Mouse (Mus musculus): Measurements from ENCODE around the gene Sik2. TPM values are rescaled to one million over a fixed set of nuclear protein-coding genes. Genes with fewer than 3 reads are reported as not detected.

Gene Sik2
- polyA plus RNA-seq, 1 experiment from 2014 or later: 15.7 TPM

DNA sequence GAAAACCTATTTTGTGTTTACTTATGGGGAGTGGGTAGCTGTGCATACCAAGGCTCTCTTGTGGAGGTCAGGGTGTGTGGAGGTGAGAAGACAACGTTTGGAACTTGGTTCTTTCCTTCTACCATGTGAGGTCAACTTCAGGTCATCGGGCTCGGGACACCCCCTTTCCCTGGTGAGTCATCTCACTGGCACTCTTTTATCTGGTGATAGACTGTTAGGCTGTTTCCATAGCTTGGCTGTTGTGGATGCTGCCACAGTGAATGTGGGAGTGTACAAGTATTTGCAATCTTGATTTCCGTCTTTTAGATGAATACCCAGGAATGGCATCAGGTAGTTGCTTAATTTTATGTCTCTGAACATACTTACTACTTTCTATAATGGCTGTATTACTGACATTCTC lies 6.9 kb upstream of the Sik2 start:
- H3K27ac ChIP-seq (ENCODE audit: low read depth): no peak overlapping the region
- H3K4me1 ChIP-seq (ENCODE audit: insufficient read depth): no peaks in the 10 kb centered on the region
- H3K9me3 ChIP-seq (ENCODE audit: low read depth, low read length): no peaks in the 10 kb centered on the region
- TF ChIP-seq CTCF (IDR thresholded peaks at IDR 0.05; ENCODE audit: low read depth): no peak
- DNase-seq (no peak), ATAC-seq (ENCODE audit: insufficient read depth) (no peak)
- H3K9ac ChIP-seq: no peak overlapping the region
- no peak overlapping the region for H3K4me3 ChIP-seq (ENCODE audit: low read depth, low read length)
- no peaks in the 10 kb centered on the region for H3K27me3 ChIP-seq (ENCODE audit: insufficient read depth, low read length)
- no peak overlapping the region for H3K4me2 ChIP-seq
- 27% methylated on average over 4 of the region's 4 CpGs for WGBS
- H3K36me3 ChIP-seq (ENCODE audit: insufficient read depth): no peaks in the 10 kb centered on the region

GRCm38 (mm10) chr9:51013644-51014043 lies 4.8 kb upstream of the Sik2 start:
- no peak for TF ChIP-seq CTCF (IDR thresholded peaks at IDR 0.05; ENCODE audit: low read depth)

DNA sequence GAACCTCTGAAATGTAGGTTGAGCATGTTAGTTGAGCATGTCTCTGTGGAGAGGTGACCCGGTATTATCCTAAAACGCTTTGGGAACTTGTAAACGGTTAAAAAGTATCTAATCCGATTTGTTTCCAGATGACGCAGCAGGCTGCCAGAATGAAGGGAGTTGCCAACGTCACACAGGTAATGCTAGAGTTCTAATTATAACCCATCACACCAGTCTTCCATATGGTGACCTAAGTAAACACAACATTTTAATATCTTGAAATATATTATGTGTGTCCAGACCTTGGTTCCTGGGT lies 730 bp upstream of the Sik2 start:
- Histone ChIP-seq H3K9ac (peak overlapping the region; percentile 38), H3K36me3 (ENCODE audit: insufficient read depth) (no peaks in the 10 kb centered on the region), H3K4me3 (ENCODE audit: low read depth, low read length) (peak overlapping the region; percentile 89), H3K9me3 (ENCODE audit: low read depth, low read length) (no peaks in the 10 kb centered on the region), H3K27ac (ENCODE audit: low read depth) (no peak overlapping the region), H3K4me1 (ENCODE audit: insufficient read depth) (0 out of 2 replicates have a peak, but pooled peaks cover 4% of the 10 kb centered on the region), H3K4me2 (peak overlapping the region; percentile 73), H3K27me3 (ENCODE audit: insufficient read depth, low read length) (no peaks in the 10 kb centered on the region)
- ATAC-seq (ENCODE audit: insufficient read depth) (no peak), DNase-seq (no peak)
- TF ChIP-seq CTCF (IDR thresholded peaks at IDR 0.05; ENCODE audit: low read depth): no peak
- under 1% methylated on average over 6 of the region's 6 CpGs for WGBS

More at GRCm38 (mm10) chr9:51013644-51014043, 4.8 kb upstream of the Sik2 start:
- Histone ChIP-seq H3K4me1 (ENCODE audit: insufficient read depth) (no peaks in the 10 kb centered on the region), H3K27ac (ENCODE audit: low read depth) (no peak overlapping the region), H3K27me3 (ENCODE audit: insufficient read depth, low read length) (no peaks in the 10 kb centered on the region), H3K4me3 (ENCODE audit: low read depth, low read length) (no peak overlapping the region), H3K4me2 (no peak overlapping the region), H3K36me3 (ENCODE audit: insufficient read depth) (no peaks in the 10 kb centered on the region), H3K9me3 (ENCODE audit: low read depth, low read length) (no peaks in the 10 kb centered on the region), H3K9ac (no peak overlapping the region)
- ATAC-seq (ENCODE audit: insufficient read depth) (no peak), DNase-seq (no peak)
- 82% methylated on average over 1 of the region's 1 CpGs for WGBS

- Histone ChIP-seq H3K27me3 (ENCODE audit: insufficient read depth, low read length) (no peaks in the 10 kb centered on the region), H3K4me1 (ENCODE audit: insufficient read depth) (0 out of 2 replicates have a peak, but pooled peaks cover 4% of the 10 kb centered on the region), H3K4me3 (ENCODE audit: low read depth, low read length) (peak overlapping the region; percentile 89), H3K27ac (ENCODE audit: low read depth) (peak overlapping the region; percentile 90), H3K36me3 (ENCODE audit: insufficient read depth) (no peaks in the 10 kb centered on the region), H3K9me3 (ENCODE audit: low read depth, low read length) (no peaks in the 10 kb centered on the region), H3K9ac (peak overlapping the region; percentile 84), H3K4me2 (peak overlapping the region; percentile 88)
- DNase-seq (peak; percentile 57), ATAC-seq (ENCODE audit: insufficient read depth) (peak; percentile 59)
- no peak for TF ChIP-seq CTCF (IDR thresholded peaks at IDR 0.05; ENCODE audit: low read depth)
- under 1% methylated on average over 56 of the region's 65 CpGs for WGBS
Measured at GRCm38 (mm10) chr9:51008068-51008840, 619 bp downstream of the Sik2 start.

DNA sequence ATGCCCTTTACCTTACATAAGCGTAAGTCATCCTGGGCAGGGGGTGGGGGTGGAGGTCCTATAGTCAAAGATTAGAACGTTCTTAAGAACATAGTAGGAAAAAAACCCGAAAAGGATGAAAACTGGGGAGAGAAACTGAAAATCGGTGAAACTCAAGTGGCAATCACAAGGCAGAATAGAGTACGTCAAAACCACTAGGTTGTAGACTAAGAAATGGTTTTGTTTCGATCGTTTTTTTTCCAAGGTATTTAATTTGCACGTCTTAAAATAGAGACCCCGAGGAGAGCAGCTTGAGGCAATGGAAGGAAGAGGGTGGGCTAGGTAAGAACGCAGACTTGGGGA lies 1.2 kb downstream of the Sik2 start:
- H3K27ac ChIP-seq (ENCODE audit: low read depth): no peak overlapping the region
- H3K4me1 ChIP-seq (ENCODE audit: insufficient read depth): 0 out of 2 replicates have a peak, but pooled peaks cover 4% of the 10 kb centered on the region
- H3K4me3 ChIP-seq (ENCODE audit: low read depth, low read length): peak overlapping the region; percentile 89
- ATAC-seq (ENCODE audit: insufficient read depth): no peak
- H3K9ac ChIP-seq: peak overlapping the region; percentile 84
- no peak for DNase-seq
- H3K36me3 ChIP-seq (ENCODE audit: insufficient read depth): no peaks in the 10 kb centered on the region
- peak overlapping the region; percentile 88 for H3K4me2 ChIP-seq
- H3K9me3 ChIP-seq (ENCODE audit: low read depth, low read length): no peaks in the 10 kb centered on the region
- 10% methylated on average over 10 of the region's 10 CpGs for WGBS
- no peak for TF ChIP-seq CTCF (IDR thresholded peaks at IDR 0.05; ENCODE audit: low read depth)
- no peaks in the 10 kb centered on the region for H3K27me3 ChIP-seq (ENCODE audit: insufficient read depth, low read length)

GRCm38 (mm10) chr9:51006846-51007245 lies 2.0 kb downstream of the Sik2 start:
- H3K4me2 ChIP-seq: peak overlapping the region; percentile 88
- 3% methylated on average over 4 of the region's 4 CpGs for WGBS
- DNase-seq: peak; percentile 85
- no peak overlapping the region for H3K9ac ChIP-seq
- no peaks in the 10 kb centered on the region for H3K36me3 ChIP-seq (ENCODE audit: insufficient read depth)
- H3K27ac ChIP-seq (ENCODE audit: low read depth): no peak overlapping the region
- H3K4me3 ChIP-seq (ENCODE audit: low read depth, low read length): peak overlapping the region; percentile 89; the same call in 1 of the 2 replicates
- 0 out of 2 replicates have a peak, but pooled peaks cover 4% of the 10 kb centered on the region for H3K4me1 ChIP-seq (ENCODE audit: insufficient read depth)
- H3K9me3 ChIP-seq (ENCODE audit: low read depth, low read length): no peaks in the 10 kb centered on the region
- ATAC-seq (ENCODE audit: insufficient read depth): no peak
- no peaks in the 10 kb centered on the region for H3K27me3 ChIP-seq (ENCODE audit: insufficient read depth, low read length)
- TF ChIP-seq CTCF (IDR thresholded peaks at IDR 0.05; ENCODE audit: low read depth): peak; percentile 72

- DNase-seq (no peak), ATAC-seq (ENCODE audit: insufficient read depth) (no peak)
- no peak overlapping the region for H3K4me2 ChIP-seq
- H3K4me3 ChIP-seq (ENCODE audit: low read depth, low read length): no peak overlapping the region
- H3K9ac ChIP-seq: no peak overlapping the region
- H3K27me3 ChIP-seq (ENCODE audit: insufficient read depth, low read length): no peaks in the 10 kb centered on the region
- H3K4me1 ChIP-seq (ENCODE audit: insufficient read depth): 0 out of 2 replicates have a peak, but pooled peaks cover 4% of the 10 kb centered on the region
- no peaks in the 10 kb centered on the region for H3K36me3 ChIP-seq (ENCODE audit: insufficient read depth)
- no peaks in the 10 kb centered on the region for H3K9me3 ChIP-seq (ENCODE audit: low read depth, low read length)
- no peak for TF ChIP-seq CTCF (IDR thresholded peaks at IDR 0.05; ENCODE audit: low read depth)
- WGBS: 77% methylated on average over 1 of the region's 1 CpGs
- no peak overlapping the region for H3K27ac ChIP-seq (ENCODE audit: low read depth)
Measured at GRCm38 (mm10) chr9:51004062-51004461, 4.8 kb downstream of the Sik2 start.

Data from lung, embryonic 14.5 days (tissue).